Mouse (Mus musculus) layer of hippocampus, adult 11-12 months (tissue): Measurements from ENCODE around the gene Fggy.

Source experiments
- DNase-seq: peaks from one replicate; pipeline ENCODE4 v3.0.0; 2022; ENCODE audit warnings: low spot score

Gene Fggy

DNA sequence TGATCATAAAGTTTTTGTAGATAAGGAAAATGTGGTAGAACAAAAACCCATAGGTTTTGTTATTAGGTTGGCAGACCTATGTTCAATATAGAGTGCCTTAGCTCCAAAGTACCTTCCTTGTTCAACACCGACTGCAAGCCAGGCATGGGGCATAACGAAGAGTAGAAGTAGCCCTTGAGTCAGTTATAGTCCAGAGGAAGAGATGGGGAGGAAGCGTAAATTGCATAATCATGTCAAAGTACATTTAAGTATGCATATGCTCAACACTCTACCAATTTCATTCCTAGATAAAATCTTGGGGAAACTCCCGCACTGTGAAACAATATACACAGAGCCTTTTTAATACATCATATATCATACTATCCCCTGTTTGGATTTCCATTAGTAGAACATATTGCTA is 221.2 kb downstream of the Fggy start:
- DNase-seq, result no peak

DNA sequence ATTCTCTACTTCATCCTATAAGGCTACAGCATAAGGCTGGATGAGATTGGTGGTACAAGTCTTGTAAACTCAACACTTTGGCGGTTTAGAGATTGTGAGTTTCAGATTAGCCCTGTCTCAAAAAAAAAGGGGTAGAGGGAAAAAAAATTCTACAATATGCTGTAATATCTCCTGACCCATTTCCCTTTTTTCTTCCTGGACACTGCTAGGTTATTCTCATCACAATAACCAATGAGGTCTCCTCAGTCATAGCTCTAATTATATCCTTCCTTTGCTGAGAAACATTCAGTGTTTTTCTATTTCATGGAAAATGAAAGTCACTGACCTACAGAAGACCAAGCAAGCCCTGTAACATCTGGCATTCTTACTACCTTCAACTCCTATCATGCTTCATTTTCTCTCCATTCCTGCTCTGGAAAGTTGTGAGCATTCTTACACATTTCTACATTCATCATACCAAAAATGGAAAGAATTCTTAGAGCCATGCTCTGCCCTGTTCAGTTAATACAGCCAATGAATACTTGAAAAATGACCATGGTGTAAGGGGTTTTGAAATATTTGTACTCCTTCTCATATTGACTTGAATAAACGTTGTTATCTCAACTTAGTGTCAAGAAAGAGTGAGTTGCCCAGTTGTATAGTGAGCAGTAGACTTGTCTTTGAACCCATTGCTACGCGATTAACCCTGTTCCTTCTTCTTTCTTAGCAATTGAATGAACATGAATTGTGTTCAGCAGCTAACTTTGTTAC is 227.0 kb downstream of the Fggy start:
- no peak for DNase-seq

DNA sequence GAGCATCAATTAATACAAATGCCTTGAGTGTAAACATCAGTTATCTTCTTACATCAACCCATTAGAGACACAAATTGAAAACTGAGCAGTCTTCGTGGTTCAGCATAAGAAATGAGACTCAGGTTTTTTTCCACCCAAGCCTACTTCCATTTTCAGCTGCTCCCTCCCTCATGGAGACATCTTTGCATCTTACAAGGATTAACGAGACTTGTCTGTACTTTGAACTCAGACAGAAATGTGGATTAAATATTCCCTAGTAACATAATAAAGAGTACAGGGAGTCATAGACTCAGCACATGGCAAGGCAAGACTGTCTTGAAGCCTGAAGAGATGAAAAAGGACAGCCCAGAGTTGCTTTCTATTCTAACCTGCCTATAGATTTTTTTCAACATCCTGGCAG is 230.3 kb downstream of the Fggy start:
- no peak for DNase-seq

DNA sequence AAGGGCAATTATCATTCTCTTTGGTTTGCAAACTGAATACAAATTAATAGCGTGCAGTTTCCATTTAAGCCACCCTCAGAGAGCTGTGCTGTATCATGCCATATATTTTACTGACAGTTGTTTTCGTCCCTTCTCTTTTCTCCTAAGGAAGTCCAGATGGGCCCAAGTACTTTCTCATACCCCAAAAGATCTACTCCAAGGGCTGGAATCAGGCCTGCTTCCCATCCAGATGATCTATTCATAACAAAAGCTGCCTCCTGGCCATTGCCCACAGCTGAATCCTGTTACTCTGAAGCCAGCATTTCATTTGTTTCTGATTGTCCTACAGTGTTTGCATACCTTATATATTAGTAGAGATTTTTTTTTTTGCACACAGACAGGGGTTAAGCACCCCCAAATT is 231.6 kb downstream of the Fggy start:
- DNase-seq, result no peak

DNA sequence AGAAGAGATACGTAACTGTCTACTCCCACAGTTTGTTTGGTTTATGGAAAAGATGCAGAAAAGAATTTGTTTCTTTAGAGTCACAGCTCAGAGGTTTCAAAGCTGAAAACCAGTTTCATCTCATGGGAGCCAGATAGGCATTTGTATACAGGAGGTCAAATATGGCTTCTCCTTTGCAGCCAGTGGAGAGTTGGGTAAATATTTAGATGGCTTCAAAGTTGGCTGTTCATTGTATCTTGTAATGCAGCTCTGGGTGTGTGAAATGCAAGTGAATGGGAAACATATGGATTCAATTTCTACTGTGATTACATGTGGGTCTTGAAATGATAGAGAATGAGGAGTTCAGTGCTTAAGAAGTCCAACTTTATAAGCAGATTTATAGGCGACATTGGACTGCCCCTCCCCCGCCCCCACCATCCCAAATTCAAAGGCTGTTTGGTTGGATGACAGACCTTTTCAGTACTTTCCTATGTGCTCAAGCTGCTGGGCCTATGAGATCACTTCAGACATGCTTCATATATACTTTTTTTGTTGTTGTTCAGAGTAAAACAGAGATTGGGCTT is 234.7 kb downstream of the Fggy start:
- no peak for DNase-seq

DNA sequence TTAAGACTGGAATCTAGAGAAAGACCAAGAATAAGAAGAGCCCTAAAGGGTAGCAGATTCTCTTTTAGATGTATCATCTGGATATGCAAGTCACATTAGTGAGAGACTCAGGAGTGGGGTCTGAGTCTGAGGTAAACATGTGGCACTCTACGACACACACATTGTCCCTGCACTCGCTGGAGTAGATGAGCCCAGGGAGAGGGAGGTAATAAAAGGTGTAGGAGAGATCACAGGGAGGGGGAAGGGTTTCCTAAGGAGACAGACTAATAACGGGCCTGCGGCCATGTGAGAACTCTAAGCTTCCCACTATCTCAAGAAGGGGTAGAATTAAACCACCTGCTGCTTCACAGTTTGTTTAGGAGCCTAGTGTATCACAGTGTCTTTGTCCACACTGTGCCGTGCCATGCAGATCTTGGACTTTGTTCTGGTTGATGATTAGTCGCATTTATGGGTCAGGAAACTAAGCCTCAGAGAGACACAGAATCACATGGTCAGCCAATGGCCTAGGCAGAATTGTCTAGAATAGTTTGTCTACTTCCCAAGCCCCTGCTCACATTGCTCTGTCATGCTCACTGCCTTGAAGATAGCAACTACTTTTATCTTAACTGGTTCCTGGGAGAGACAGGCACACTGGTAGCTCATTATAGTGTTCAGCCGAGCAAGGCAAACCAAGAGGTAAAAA is 236.5 kb downstream of the Fggy start:
- DNase-seq, result no peak

DNA sequence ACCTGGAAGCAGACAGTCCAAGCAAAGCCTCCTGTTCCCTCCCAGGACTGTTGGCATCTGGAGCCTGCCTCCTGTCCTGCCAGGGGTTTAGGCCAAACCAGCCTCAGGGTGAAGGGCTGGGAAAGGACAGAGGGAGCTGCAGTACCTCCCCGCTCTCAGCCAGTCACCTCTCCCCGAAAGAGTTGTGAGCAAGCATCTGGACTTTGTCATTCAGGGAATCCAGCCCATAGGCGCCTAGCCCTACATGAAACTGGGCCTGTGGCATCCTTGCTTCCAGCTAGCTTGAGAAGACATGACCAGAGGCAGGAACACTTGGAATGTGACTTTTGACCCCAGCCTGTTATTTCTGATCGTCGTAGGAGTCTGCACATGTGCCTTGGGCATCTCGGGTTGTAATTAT is 237.3 kb downstream of the Fggy start:
- no peak for DNase-seq

DNA sequence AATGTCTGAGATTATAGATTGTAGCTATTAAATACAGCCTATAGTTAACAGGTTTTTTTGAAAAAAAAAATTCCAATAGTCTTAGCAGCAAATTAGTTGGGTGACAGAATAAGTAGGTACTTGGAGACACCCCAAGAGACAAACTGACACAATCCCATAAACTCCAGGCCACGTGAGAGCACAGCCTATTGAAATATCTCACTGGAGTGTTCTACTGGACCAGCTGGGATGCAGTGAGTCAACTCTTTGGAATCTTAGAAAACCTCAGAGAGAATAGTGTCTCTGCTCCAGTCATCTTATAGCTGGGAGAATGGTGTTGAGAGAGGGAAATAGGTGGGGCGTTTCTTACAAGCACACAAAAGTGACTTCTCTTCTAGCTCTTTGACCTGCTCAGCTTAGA is 238.0 kb downstream of the Fggy start:
- no peak for DNase-seq

DNA sequence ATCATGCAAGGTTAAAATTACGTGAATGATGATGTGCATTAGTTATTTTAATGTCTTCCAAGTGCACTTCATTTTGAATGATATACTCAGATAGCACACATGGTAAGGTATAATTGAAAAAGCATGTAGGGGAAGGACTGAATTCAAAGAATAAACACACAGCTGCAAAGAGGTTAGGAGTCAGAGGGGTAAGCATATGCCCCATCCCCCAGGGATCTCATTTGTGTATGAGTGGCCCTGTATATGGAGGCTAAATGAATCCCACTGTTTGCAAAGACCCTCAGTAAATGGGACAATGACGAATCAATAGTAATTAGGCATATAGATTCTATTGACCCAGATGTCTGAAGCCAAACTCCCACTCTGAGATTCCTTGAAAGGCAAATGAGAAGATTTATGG is 262.3 kb downstream of the Fggy start:
- no peak for DNase-seq

DNA sequence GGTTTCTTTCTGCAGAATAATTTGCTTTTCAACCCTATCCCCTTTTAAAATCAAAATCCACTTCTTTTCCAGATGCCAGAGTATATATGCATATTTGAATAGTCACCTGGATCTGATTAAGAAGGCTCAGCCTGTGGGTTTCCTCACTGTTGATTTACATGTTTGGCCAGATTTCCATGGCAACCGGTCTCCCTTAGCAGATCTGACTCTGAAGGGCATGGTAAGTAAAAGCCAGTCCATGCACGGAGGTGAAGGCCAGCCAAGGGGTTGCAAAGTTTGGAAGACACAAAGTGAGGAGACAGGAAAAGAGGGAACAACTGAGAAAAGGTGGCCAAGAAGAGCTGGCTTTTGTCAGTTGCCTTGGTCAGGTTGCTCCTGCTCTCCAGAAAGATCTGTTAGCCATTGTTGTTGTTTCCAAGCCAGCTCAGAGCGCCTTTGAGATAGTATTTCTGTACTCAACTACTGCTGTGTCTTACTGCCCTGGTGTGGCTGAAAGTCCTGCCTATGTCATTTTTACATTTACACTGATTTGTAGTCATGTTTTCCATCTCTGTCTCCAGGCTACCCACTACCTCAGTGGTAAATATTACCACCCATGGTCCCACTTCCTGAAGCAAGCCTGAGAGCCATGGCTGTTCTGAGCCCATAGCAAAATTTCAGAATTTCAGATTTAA is 264.7 kb downstream of the Fggy start:
- no peak for DNase-seq

DNA sequence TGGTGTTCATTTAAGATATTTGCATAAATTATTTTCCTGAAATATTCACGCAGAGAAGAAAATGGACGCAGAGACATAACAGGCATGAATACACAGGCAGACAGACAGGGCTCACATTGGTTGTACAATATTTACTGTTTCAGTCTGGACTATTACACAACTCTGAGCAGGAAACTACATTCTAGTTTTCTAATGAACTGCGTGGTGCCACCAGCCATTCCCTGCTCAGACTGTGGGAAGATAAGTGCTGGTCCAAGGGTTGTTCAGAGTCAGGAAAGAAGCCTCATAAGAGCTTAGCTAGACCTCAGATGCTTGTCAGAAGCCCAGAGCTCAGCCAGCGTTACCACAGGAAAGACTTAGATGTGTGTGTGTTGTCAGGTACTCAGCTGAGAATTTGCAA is 270.9 kb downstream of the Fggy start:
- DNase-seq, result no peak

DNA sequence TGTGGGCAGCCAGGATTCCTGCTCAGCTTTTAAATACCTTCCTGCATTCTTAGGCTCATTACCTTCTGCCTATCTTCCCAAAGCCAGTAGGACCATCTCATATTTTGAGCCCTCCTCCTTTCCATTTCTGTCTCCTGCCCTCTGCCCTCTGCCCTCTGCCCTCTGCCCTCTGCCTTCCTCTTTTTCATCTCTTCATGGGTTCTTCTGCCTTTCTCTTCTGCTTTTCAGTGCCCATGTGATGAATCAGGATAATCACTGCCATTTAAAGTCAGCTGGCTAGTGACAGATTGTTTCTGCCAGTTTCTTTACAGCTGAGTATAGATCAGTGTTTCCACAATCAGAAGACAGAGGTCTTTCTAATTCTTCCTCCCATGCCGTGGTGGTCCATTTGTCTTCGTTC is 273.0 kb downstream of the Fggy start:
- no peak for DNase-seq

DNA sequence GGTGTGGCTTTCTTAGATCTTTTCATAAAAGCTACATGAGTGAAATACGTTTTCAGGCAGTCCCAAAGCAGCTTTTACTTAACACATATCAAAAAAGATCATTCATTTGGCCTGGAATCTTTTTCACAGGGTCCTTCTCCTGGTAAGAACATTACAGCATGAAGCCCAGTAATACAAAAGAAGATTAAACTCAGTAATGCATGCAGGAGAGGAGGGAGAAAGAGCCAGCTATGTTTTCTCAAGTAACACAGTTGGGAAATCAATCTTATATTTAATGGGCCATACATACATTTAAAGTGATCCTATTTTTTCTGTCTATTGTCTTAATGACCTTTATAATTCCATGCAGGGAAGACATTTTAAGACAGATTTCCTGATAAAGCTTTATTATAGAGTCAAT is 282.6 kb downstream of the Fggy start:
- no peak for DNase-seq

DNA sequence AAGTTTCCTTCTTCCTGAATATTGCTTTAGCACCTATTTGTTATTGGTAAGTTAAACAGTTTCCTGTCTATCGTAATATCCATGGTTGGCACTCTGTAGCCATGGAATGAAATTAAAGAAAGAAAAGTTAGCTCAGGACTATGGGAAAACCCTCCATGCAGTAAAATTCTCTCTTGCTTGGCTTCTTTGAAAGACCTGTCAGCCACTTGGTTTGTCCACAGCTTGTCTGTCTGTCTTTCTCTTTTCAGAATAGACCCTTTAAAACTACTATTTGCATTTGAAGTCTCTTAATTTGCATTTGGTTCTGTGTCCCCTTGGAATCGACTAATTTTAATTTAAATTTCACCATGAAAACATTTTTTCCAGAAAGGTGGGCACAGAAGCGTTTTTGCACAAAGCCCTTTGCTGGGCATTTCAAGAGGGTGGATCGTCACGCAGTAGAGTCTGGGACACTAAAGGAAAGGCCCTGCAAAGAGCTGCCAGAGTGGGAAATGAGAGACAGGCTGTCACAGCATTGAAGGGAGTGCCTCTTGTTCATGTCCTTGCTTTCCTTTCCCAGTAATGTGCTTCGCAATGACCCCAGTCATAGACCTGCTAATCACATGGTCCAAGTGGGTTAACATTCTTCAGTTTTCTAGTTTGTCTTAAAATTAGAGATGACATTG is 283.2 kb downstream of the Fggy start:
- DNase-seq, result no peak

DNA sequence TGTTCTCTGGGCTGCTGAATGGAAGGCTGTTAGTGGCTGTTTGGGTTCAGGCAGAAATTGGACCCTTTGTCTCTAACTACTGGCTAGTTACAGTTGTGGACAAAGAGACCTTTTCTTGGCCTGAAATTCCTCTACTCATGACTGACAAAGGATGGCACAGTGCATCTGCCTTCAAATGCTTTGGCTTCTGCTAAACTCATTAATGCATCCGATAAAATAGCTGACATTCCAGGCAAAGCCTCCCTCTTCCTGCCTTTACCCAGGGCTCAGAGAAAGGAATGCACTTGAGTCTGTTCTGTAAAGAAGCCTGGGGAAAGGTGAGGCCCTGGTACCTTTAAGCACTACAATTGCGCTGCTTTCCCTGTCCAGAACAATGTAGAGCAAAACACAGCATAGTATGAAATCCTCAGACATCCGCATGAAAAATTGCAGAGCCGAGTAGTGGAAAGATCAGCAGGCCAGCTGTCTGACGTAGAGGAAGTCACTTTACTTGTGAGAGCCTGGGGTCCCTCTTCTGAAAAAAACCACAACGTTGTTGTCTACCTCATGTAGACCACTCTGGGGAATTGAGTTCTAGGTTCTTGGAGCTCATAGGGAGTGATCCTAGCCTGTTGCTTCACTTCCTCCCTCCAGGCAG is 288.8 kb downstream of the Fggy start:
- peak; percentile 20 for DNase-seq

DNA sequence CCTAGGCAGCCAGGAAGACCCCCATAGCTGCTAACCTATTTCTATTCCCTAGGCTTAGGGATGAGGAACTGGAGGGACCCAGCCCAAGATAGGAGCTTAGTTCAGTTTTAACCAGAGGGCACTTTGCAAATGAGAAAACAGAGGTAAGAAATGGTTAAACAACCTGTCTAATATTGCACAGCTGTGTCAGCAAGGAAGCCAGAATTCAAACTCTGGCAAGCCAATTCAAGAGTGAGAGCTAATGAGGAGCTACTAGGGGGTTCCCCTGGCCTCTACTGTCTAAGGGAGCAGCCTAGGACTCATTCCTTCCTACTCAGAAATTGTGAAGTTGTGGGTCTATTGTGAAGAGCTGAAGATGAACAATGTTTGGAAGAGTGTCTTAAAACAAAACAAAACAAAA is 289.9 kb downstream of the Fggy start:
- no peak for DNase-seq

DNA sequence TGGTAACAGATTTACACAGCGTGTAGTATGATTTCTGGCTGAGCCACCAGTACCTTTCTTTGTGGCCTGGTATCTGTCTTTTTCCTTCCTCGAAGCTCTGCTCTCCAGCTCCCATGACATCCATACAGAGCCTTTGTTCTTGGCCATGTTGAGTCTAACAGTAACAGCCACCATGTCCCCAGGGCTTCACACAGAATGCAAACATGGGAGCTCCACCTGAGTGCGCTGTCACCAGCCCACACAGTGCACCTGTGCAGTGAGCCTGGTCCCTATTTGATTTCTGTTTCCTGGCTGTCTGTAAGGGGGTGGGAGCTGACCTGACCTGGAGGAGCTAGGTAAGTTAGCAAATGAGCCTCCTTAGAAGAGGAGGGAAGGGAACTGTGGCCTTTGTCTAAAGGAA is 290.4 kb downstream of the Fggy start:
- DNase-seq, result no peak

DNA sequence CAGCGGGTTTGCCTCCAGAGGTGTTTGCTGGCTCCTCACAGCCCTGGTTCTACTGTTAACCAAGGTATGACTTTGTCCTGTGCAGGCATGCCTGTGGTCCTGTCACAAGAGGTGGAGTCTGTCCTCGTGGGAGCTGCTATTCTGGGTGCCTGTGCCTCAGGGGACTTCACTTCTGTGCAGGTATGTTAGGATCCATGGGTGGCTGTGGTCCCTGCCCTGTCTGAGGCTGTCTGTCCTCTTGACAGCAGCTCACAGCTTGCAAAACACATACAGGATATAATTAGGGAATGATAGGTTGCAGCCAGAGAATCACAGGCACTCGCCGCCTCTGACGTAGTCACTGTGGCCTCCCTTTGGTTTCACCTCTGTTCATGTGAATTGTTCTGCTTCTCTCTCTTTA is 292.2 kb downstream of the Fggy start:
- DNase-seq, result no peak

DNA sequence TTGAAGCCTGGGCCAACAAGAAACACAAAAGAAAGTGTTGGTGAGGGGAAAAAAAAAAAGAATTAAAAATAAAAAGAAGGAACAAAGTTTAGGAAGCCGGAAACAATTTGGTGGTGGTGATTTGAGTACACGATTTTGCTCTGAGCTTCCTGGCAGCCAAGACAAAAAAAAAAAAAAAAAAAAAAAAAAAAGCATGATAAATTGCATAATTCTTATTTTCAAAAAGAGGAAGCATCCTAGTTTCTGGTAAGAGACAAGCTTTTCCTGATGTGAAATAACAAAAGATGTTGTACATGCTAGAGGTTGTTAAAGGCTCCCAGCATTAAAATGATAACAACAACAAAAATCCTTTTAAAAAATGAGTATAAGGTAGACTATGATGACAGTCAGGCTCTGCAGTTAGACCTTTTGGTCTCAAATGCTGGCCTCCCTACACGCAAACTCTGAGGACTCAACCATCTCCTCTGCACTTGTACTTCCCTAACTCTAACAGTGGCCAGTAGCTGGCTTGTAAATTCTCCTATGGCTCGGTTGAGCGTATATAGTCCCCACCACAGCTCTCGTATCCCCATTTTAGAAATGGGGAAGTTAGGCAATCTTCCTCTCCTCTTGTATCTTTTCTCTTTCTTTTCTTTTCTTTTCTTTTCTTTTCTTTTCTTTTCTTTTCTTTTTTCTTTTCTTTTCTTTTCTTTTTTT is 292.9 kb downstream of the Fggy start:
- no peak for DNase-seq

DNA sequence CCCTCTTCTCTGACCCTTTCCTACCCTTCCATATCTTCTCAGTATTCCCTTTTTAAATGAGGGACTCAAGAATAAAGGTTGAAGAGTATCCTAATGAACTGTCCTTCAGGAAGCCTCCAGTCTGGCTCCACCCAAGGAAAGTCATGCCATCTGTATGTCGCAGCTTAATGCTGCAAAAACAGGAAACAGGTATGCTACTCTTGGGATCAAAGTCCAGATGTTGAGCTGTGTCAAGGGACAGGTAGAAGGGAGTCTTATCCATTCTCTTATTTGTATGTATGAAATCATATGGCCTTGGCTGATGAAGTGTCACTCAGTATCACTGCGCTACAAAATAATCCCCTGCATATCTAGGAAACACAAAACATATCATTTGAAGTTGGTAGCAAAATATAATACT is 294.9 kb downstream of the Fggy start:
- DNase-seq, result no peak

DNA sequence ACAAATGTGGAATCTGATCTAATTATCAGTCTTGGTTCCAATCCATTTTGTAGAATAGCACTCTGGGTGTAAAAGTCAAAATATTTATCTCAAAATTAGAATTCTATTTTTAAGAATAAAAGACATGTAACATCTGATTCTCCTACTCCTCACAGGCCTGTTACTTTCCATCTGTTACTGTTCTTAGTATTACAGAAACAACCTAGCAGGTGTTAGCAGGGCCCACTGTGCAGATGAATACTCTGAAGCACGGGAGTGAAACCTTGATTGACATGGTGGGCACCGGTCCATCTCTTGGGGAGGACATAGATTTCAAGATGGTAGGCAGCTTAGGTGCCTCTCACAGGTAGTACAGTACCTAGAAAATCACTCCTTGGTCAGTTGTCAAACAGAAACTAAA is 298.7 kb downstream of the Fggy start:
- peak; percentile 22 for DNase-seq

DNA sequence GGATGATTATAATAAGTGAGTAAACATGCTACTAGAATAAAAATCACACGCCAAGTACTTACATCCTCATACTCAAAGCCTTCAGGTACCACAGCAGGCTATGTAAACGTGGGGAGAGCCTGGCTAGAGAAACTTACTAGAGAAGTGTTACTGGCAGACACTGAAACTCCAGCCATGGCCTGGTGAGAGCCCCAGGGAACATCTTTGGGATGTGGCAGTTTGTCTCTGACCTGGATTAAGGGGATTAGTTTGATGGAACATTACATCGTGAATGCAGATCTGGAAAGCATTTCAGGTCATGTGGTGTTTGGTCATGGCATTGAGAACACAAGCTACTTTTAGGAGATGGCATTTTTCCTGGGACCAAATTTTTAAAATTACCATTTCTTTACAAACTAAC is 303.3 kb downstream of the Fggy start:
- no peak for DNase-seq
